Mouse (Mus musculus): ENCODE results near the gene AY074887.
"Not testable (repeated sequence)": the region's sequence is repeated elsewhere in the genome, so short reads cannot be mapped to it uniquely, and the experiment has no call there.

The AY074887 gene

DNA sequence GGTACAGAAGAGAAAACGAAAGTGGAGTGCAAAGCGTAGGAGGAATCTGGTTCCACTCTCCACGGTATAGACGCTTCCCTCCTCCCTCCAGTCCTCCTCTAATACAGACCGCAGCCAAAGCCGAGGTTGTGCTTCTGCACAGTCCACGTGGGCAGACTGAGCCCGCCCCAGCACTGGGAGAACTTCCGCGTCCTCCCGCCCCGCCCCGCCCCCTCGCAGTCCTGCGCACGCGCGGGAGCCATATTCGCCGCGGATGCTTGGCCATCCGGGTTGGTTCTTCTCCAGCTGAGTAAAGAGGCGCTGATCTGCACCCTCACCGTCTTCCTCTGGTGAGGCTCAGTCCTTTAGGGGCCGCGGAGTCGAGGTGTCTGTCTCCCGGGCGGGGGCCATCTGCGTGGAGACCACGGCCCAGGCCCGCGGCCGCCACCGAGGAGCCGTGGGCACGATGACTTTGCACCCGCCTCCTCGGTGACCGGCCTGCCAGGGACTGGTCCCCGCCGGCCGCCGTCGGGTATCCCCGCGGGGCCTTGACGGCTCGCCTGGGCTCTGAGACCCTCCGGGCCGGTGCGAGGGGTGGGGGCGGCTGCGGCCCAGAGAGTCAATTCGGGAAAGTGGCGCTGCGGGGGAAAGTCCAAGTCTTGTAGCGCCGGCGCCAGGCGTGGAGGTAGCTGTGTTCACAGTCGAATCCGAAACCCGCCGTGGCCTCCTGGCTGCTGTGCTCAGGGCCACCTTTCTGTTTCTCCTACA is at the start of gene AY074887, which contains the start of gene Psma4:
Gene AY074887 (minus strand): TSS at position 424 of the 747 bp plus-strand sequence.
Gene Psma4 (plus strand): TSS at position 216 of the 747 bp plus-strand sequence.
- peak; percentile 94 for DNase-seq

DNA sequence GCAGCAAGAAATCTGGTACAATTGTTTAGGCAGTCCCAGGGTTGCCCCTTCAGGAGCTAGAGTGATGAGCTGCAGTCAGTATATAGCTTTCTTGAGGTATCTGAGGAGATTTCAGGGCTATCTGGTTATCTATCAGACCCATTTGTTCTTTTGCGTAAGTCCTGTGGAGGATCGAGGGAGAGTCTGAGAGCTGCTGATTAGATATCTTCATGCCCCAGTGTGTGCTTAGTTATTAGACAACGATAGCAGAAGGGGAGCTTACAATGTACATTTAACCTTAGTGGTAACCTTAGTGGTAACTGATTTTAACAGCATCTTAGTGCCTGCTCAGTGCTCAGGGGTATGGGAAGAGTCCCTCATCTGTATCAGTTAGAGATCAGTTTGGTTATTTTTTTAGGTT is 44.8 kb upstream of the AY074887 start:
- no peak for DNase-seq

DNA sequence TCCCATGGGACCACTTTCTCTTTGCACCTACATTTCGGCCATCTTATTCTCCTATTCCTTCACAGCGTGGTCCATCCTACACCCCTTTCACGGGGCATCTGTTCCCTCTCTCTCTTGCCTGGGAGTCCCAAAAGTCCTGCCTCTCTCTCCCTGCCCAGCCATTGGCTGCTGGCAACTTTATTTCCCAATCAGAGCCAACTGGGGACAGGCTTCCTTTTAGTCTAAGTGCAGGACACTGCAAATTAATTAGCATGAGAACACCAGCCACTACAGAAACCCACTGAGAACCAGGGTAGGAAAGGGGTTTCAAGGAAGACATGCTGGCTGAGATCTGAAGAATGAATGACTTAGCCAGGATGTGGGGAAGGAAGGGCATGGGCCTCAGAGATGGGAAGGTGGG is 43.6 kb upstream of the AY074887 start:
- DNase-seq = no peak

DNA sequence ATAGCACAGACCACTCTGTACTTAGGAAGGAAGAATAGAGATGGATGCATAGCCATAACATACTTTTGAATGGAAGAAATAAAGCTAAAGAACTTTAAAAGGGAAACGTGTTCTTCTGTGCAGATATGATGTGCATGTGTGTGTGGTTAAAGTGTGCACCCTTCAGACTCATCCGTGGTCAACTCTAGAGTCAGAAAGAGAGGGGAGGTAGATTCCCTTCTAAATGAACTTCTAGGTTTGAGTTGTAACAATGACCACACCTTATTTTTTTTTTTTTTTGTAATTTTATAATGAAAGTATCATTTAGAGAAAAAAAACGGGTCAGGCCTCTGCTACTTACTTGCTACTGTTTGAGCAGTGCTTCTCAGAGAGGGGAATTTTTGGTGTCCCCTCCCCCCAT is 39.6 kb upstream of the AY074887 start:
- no peak for DNase-seq

DNA sequence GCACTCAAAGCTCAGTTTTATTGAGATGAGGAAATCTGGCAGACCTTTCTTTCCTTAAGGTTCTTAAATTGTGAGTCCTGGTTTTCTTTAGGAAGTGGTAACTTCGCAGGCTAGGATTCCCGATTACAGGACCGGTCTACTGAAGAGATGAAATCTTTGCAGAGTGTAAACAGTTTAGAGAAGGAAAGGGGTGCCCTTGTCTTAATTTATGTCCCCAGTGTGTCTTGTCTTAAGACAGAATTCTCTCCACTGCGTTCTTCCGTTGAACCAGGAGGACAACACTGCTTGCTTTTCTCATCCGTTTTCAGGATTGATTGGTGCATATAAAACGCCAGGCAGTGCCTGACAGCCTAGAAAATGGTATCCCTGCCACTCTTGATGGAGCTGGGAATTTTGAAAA is 31.6 kb upstream of the AY074887 start:
- no peak for DNase-seq

DNA sequence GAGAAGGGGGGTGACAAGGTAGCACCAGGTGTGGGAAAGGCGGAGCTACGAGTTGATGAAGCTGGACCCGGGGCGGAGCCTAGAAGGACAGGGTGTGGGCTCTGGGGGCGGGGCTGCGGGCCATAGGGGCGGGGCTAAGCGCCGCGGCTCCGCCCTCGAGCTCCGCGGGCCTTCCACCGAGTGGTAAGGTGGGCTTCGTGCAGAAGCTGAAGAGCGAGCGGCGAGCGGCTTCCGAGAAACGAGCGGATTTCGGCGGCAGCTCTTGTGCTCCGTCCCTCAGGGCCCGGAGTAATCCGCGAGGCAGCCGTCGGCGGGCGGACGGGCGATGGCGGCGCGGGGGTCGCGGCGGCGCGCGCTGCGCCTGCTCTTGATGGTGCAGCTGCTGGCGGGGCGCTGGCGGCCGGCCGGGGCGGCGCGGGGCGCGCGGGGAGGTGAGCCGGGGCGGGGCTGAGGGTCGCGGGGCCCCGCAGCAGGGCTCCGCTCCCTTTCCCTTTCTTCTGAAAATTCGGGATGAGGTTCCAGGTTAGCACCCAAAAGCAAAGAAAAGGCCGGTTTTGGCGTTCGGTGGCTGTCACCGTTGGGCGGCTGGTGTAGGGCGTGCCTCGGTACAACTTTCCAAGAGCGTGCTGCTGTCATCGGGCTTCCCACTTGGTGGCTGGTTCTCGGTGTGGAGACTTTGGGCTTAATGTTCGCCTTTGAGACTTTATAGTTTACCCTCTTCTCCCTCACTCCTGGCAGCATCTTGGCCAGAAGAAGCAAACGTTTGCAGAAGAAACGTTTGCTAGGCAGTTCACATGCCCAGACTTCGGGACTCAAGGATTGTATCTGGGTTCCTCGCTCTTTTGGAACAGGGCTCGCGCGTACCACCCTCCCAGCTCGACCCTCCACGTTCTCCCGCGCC is 30.7 kb upstream of the AY074887 start:
- peak; percentile 21 for DNase-seq

DNA sequence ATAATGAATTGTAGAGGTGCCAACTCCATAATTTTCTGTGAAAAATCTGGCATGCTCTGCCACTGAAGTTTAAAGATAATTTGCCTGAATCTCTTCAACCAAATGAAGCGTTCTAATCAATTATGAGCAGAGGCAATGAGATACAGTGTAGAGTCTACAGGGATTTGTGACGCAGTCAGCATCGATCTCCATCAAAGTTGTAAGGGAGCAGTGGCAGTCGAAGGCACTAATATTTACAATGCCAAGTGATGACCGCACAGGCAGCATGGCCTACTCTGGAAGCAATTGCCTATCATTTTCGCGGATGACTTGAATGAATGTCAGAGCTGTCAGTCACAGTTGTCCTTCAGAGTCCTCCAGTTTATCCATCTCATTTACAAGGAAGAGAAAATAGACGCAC is 29.9 kb upstream of the AY074887 start, which contains the start of gene Chrna5:
Gene Chrna5 (plus strand): TSS at position 207 of the 400 bp plus-strand sequence.
- no peak for DNase-seq

DNA sequence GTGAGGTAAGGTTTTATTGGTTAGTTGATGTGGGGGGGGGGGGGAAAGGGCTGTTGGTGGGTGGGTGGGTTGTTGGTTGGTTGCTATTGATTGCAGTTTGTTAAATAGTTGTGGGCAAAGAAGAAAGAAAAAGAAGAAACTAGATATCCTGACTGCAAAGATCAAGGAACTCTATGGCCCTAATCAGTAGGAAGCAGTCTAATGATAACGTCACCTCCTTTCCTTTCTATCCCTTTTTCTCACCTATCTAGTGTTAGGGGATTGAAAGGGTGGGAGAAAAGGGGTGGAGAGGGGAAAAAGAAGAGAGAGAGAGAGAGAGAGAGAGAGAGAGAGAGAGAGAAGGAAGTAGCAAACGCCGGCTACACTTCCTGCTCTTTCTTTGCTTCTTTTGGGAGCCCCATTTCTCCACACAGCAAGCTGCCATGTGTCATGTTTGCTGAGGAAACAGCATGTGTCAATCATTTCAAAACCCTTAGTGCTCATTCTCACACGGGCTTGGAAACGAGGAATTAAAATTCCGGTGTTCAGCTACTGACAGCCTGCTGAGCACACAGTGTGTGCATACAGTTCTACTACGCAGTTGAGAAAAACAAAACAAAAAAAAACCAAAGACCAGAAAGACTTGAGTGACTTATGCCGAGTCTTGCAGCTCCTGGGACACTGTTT is 19.3 kb upstream of the AY074887 start:
- no peak for DNase-seq

DNA sequence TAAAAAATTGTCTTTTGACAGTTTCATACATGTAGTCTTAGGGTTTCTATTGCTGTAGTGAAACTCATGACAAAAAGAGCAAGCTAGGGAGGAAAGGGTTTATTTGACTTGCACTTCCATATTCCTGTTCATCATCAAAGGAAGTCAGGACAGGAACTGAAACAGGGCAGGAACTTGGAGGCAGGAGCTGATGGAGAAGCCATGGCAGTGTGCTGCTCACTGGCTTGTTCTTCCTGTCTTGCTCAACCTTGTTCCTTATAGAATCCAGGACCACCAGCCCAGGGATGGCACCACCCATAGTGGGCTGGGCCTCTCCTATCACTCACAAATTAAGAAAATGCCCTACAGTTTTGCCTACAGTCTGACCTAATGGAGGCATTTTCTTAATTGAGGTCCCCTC is 12.9 kb upstream of the AY074887 start:
- no peak for DNase-seq

DNA sequence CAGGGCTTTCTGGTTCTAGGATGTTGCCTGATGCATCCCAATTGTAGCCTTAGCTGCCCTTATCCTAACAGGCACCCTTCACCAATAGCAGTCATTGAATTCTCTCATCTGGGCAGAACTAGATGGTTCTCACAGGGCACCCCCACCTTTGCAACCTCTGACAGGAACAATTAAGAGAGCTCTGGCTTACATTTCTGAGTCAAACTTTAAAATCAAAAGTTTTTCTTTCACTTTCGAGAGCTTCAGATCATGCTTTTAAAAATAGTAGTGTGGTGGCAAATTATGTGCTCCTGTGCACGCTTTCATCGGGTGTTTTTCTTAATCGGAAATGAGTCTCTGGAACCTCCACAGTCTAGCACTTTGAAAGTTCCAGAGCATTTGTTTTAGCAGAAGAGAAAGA is 10.3 kb upstream of the AY074887 start:
- DNase-seq = no peak

DNA sequence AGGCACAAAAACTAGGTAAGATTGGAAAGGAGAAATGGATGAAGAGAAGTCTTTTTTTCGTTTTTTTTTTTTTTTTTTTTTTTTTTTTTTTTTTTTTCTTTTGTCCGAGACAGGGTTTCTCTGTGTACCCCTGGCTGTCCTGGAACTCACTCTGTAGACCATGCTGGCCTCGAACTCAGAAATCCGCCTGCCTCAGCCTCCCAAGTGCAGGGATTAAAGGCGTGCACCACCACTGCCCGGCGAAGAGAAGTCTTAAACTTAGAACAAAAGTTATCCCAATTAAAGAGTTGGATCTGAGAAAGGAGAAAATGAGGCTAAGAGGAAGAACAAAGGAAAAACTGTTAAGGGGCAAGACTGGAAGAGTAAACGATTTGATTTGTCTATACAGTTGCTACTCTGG is 636 bp downstream of the AY074887 start:
- DNase-seq = not testable (repeated sequence)

DNA sequence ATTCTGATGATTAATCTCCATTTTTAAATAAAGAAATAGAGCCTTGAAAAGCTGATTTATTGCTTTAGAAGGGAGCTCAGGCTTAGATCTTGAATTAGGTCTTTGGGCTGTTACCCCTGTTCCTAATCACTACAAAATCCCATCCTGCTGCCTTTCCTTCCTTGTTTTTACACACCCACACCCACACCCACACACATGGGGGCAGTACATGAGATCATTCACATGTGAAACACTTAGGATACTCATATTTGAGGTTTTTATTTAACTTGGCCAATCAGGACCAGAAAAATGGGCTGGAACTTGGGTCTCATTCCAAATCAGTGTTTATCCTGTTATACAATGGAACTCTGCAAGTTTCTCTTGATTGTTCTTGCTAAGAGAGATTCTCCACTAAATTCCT is 1.3 kb downstream of the AY074887 start:
- no peak for DNase-seq

DNA sequence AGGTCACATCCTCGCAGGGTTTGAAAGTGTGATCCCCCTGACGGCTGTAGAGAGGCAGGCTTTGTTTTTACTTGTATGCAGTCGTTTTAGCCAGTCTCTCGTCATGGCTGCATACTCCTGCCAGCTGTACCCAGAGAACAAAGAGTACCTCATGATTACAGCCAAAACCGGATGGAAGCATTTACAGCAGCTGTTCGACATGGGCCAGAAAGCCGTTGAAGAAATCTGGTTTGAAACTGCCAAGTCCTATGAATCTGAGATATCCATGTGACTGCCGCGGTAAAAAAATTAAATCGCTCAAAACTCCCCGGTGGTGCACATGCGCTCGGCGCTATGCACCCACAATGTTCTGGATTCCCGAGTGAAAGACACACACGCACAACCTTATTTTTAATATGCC is 4.5 kb downstream of the AY074887 start:
- DNase-seq = no peak

DNA sequence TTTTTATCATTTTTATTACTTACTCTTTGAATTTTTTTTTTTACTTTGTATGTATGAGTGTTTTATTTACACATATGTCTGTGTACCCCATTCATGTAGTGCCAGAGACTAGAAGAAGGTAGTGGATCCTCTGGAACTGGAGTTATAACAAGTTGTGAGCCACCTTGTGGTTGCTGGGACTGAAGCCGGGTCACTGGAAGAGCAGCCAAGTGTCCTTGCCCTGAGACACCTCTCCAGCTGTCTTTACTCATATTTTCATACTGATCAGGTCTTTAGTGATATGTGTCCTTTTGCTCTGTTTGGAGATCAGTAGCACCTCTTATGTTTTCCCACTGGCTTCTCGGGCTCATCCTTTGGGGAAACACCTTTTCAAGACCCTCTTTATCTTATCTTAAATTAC is 6.3 kb downstream of the AY074887 start:
- DNase-seq = no peak

DNA sequence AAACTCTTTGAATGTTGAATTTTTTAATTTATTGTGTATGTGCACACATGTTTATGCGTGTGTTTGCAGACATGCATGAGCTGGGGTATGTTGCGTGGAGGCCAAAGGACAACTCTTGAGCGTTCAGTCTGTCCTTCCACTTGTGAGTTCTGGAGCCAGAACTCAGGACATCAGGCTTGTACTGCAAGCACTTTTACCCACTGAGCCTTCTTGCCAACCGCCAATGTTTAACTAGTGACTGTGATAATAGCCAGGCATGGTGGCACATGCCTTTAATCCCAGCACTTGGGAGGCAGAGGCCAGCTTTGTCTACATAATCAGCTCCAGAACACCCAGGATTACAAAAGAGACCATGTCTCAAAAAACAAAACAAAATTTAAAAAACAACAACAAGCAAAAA is 8.7 kb downstream of the AY074887 start:
- no peak for DNase-seq

DNA sequence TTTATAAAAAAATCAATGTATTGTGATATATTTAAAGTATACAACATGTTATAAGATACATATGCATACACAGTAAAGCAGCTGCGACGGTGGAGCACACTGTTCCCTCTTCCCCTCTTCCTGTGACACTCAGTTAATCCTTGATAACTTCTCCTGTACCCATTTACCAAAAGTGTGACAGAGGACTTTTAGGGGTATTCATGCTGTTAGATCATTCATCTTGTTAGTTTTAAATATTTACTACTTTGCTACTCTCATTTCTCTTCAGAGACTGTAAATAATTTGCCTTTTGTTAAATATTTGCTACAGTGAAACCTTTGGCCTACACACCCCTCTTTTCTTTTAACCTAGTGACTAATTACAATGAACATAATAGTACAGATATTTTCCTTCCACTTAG is 18.4 kb downstream of the AY074887 start:
- DNase-seq = no peak

DNA sequence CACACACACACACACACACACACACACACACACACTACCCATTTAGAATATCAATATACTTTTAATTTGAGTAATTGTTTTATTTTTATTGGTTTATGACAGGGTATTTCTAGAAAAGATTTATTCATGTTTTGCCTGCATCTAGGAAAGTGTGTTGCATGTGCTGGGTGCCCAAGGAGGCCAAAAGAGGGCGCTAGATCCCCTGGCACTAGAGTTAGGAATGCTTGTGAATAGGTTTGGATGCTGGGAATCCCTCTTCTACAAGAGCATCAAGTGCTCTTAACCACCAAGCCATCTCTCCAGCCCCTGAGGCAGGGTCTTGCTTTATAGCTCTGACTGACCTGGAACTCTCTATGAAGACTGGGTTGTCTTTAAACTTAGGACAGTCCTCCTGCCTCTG is 19.0 kb downstream of the AY074887 start:
- DNase-seq = no peak

DNA sequence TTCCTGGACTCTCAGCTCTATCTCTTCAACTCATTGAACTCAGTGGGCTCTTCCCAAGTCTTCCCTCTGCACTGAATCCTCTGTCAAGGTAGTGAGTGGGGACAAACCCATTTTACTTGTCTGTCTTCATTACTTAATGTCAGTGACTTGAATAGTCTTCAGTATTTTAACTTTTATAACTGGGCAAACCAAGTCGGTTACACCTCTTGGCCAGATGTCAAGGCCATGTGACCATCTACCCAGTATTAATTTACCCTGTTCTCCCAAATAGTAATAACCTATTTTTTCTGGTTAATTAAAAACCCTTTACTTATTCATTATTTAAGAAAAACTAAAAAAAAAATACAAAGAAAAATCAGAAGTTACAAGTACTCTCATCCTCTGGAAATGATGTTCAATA is 20.1 kb downstream of the AY074887 start:
- no peak for DNase-seq

DNA sequence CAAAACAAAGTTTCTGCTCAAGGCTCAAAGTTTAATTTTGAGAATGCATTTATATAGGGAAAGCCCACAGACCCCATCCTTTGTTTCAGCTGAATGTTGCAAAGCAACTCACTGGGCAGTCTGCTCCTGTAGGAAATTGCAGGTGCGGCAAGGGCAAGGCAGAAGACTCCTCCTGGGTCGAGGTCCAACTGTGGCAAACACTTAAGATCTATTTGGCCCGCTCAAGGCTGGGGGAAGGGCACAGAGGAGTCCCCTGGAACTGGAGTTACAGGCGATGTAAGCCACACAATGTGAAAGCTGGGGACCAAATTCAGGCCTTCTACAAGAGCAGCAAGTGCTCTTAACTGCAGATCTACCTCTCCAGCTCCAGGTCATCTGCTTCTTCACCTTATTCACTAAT is 30.9 kb downstream of the AY074887 start:
- no peak for DNase-seq

DNA sequence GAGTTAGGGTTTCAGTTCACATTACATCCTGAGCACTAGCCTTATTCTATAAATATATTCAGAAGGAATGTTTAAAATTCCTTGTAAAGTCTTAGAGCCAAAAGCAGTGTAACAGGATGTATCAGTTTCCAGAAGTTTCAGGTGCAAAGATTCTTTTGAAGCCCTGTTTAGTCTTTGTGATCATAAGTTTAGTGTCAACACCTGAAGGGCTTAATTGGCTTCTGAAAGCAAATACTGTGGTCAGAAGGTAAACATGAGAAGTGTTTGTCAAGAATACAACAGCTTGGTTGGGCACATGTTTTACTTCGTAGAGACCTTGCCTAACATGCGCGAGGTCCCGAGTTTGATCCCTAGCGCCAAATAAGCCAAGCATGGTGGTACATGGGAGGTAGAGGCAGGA is 32.0 kb downstream of the AY074887 start:
- no peak for DNase-seq

DNA sequence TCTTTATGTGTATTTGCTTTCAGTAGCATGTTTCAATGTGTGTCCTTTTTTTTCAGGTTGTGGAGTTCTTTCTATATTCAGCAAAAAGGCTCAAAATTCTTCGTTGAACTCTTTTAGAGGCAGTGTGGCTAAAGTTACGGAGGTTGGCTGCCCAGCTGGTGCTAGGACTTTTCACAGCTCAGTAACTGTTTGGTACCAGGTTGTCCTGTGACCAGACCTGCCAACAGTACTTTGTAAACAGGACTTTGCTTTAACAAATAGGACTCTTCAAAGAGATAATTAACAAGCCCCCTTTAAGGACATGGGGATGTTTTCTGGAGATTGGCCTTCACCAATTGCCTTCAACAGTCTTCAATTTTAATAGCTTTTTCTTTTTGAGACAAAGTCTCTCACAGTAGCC is 32.6 kb downstream of the AY074887 start:
- DNase-seq = no peak

DNA sequence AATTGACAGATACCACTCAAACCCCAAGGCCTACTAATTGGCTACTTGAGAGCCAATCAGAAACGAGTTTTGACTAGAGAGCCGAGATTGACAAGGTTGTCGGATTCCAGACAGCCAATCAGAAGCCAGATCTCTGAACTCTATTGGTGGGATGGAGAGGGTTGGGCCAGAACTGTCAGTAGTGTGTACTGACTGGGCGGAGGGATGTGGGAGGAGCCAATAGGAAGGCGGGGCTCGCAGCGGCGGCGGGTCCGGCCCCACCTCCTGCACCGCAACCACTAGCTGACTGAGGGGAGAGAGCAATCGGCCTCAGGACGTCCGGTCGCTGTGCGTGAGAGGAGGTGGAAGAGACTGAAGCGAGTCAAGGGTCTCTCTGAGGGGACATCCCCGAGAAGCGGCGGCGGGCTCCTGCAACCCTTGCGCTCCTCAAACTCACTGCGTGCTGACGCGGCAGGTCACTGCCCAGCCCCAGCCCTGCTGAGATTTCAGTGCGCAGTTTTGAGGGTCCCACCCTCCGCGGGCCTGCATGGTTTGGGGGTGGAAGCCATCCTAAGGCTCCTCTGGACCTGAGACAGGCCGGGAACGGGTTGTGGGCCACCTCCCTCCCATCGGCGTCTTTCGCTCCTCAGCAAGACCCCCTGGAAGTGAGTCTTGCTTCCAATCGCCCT is 33.7 kb downstream of the AY074887 start, which contains the start of gene Hykk:
Gene Hykk (plus strand): TSS at position 274 of the 668 bp plus-strand sequence.
- DNase-seq = peak; percentile 97

DNA sequence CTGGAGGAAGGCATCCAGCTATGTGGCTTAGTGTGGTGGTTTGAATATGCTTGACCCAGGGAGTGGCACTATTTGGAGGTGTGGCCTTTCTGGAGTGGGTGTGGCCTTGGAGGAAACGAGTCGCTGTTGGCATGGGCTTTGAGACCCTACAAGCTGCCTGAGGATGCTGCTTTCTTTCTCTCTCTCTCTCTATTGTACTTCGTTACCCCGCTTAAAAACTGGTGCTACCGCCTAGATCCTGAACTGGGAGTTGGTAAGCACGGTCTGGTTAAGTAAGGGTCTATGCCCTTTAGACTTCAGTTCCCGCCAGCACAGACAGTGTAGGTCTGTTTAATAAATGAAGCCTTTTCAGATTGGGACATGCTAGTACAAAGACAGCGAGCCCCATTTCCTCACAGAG is 34.4 kb downstream of the AY074887 start:
- peak; percentile 24 for DNase-seq

Data from lung, postnatal 10 days (tissue).